Mouse (Mus musculus) thymus, adult 2 months (tissue): ENCODE results near the gene Aktip.

Source experiments
- CTCF ChIP-seq: fragments of 200-500 bp; IDR thresholded peaks from 2 replicates; pipeline ENCODE4 v1.5.1; 2012; ENCODE audit warnings: mild to moderate bottlenecking, control low read depth, low read length, moderate library complexity, borderline replicate concordance; ENCODE audit not compliant: control insufficient read depth, poor library complexity, insufficient read depth; ENCODE audit errors: extremely low read depth
- POLR2A ChIP-seq: fragments of 200-500 bp; IDR thresholded peaks from 2 replicates; pipeline ENCODE4 v1.6.1; 2012; ENCODE audit warnings: mild to moderate bottlenecking, low read length, control low read depth, moderate library complexity; ENCODE audit not compliant: control insufficient read depth, poor library complexity, insufficient read depth; ENCODE audit errors: extremely low read depth

DNA sequence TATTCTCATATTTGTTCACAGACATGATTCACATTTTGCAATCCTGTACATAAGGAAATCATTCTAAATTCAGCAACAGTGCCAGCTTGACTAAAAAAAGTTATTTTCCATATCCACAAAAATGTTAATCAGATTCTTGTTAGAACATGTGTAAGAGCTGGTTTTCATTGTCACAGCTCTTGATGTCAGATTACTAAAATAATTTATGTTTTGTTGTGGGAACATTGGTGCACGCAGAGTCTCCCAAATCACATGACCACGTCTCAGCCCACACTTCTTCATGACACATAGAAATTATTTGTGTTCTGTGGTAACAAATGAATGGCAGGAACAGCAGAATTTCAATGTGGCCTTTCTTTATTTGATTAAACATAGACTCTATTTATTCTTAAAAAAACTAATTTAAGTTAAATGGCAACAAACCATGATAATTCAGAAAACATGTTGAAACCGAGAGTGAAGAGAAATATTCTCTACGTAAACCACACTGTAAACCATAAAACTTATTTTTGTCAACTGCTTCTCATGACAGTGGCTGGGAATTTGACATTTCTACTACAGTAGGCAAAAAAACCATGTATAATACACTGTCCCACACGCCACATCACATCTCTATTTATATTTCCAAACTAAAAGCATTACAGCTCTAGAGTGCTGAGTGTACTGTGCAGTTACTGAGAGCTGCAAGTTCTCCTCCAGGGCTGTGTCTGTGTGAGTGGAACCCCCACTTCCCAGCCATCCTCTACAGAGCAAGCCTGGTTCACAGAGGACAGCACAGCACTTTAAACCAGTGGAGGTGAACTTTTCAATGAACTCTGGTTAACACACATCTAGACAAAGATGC lies 17.5 kb upstream of the Aktip start:
- TF ChIP-seq CTCF (no peak), POLR2A (no peak)
